ENCODE assay signal across 8 mouse cellular contexts in the genomic region with DNA sequence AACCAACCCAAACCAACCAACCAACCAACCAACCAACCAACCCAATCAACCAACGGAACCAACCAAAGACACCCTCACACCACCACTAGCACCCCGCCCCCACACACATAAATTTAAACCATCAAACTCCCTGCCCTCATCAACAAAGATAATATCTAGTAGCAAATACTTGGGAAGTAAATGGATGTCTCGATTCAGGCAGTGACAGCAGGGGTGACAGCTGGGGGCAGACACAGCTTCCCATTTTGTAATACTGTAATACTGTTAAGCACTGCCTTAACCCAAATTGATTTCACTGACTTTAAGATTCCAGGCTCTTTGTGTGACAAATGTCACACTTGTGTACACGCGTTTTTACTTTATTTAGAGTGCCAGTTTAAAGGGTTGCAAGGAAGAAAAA. TPM values are rescaled to one million over a fixed set of nuclear protein-coding genes. Genes with fewer than 3 reads are reported as not detected.
A peak's percentile ranks its signal among the peaks of the same experiment; 100 is the strongest.
DNase-seq lines count a peak whose midpoint lies in the region; ATAC-seq lines count a peak whose summit lies in the region.

No protein-coding gene starts in this region.

- 0 out of 2 replicates have a peak, but pooled peaks cover 5% of the 10 kb centered on the region for H3K4me1 ChIP-seq in kidney, embryonic 16.5 days (ENCODE audit: insufficient read depth, low read length)
- no peaks in the 10 kb centered on the region for H3K4me1 ChIP-seq in forebrain, embryonic 11.5 days (replicated peaks; ENCODE audit: control insufficient read depth, insufficient read depth, low read length)
- H3K4me1 ChIP-seq in midbrain, embryonic 16.5 days (ENCODE audit: control insufficient read depth, insufficient read depth, low read length), result peaks cover 2% of the 10 kb centered on the region; the same call in 1 of the 2 replicates

- no peak overlapping the region for H3K27ac ChIP-seq in kidney, embryonic 16.5 days (ENCODE audit: low read length)
- no peak overlapping the region for H3K27ac ChIP-seq in forebrain, embryonic 11.5 days (ENCODE audit: low read depth, low read length)
- H3K27ac ChIP-seq in midbrain, embryonic 16.5 days (ENCODE audit: low read length), result peak overlapping the region; percentile 79; the same call in 1 of the 2 replicates

- no peaks in the 10 kb centered on the region for H3K36me3 ChIP-seq in kidney, embryonic 16.5 days (ENCODE audit: insufficient read depth, low read length)
- H3K36me3 ChIP-seq in forebrain, embryonic 11.5 days (ENCODE audit: control insufficient read depth, insufficient read depth, low read length), result no peaks in the 10 kb centered on the region
- H3K36me3 ChIP-seq in midbrain, embryonic 16.5 days (ENCODE audit: control insufficient read depth, insufficient read depth, low read length), result no peaks in the 10 kb centered on the region

- DNase-seq in kidney, adult 18-20 months, result no peak
- peak; percentile 50 for DNase-seq in forebrain, embryonic 11.5 days (ENCODE audit: low spot score)
- peak; percentile 18 to 19 for DNase-seq in layer of hippocampus, postnatal 10 days (ENCODE audit: low spot score in 2 of 2)
- no peak for DNase-seq in right cerebral cortex, postnatal 25 days
- DNase-seq in lung, adult 18-20 months, result no peak

- ATAC-seq in kidney, embryonic 16.5 days (ENCODE audit: low FRiP score, low TSS enrichment), result peak; percentile 0; the same call in 1 of the 2 replicates
- peak; percentile 20; the same call in 1 of the 2 replicates for ATAC-seq in forebrain, embryonic 11.5 days (replicated peaks; ENCODE audit: low FRiP score)
- ATAC-seq in midbrain, embryonic 16.5 days, result 0 out of 2 replicates have a peak, but pooled peaks have one; percentile 1
- ATAC-seq in erythroblast, adult 5-6 weeks (replicated peaks; ENCODE audit: low FRiP score, poor library complexity, severe bottlenecking), result no peak

- 0 out of 2 replicates have a peak, but pooled peaks cover 3% of the 10 kb centered on the region for H3K9me3 ChIP-seq in kidney, embryonic 16.5 days (ENCODE audit: low read length)
- no peaks in the 10 kb centered on the region for H3K9me3 ChIP-seq in forebrain, embryonic 11.5 days (ENCODE audit: control insufficient read depth, low read length)
- H3K9me3 ChIP-seq in midbrain, embryonic 16.5 days (replicated peaks; ENCODE audit: control insufficient read depth, low read length, poor library complexity, severe bottlenecking), result peaks cover 4% of the 10 kb centered on the region

- H3K9ac ChIP-seq in kidney, embryonic 16.5 days (replicated peaks; ENCODE audit: low read length), result no peak overlapping the region
- no peak overlapping the region for H3K9ac ChIP-seq in forebrain, embryonic 11.5 days (ENCODE audit: low read length)
- H3K9ac ChIP-seq in midbrain, embryonic 16.5 days (ENCODE audit: low read depth, low read length), result no peak overlapping the region

- WGBS in kidney, embryonic 16.5 days, result 44% methylated on average over 5 of the region's 5 CpGs
- 50% methylated on average over 5 of the region's 5 CpGs for WGBS in forebrain, embryonic 11.5 days
- WGBS in midbrain, embryonic 16.5 days, result 50% methylated on average over 5 of the region's 5 CpGs

- H3K4me3 ChIP-seq in kidney, embryonic 16.5 days (ENCODE audit: low read length), result peak overlapping the region; percentile 65; the same call in 1 of the 2 replicates
- H3K4me3 ChIP-seq in forebrain, embryonic 11.5 days (ENCODE audit: low read depth, low read length), result peak overlapping the region; percentile 52
- no peak overlapping the region for H3K4me3 ChIP-seq in midbrain, embryonic 16.5 days (ENCODE audit: low read depth, low read length)

- no peaks in the 10 kb centered on the region for H3K27me3 ChIP-seq in kidney, embryonic 16.5 days (ENCODE audit: insufficient read depth, low read length)
- H3K27me3 ChIP-seq in forebrain, embryonic 11.5 days (ENCODE audit: control insufficient read depth, insufficient read depth, low read length), result no peaks in the 10 kb centered on the region
- H3K27me3 ChIP-seq in midbrain, embryonic 16.5 days (ENCODE audit: control insufficient read depth, insufficient read depth, low read depth, low read length), result no peaks in the 10 kb centered on the region

- peak overlapping the region; percentile 89 for H3K4me2 ChIP-seq in kidney, embryonic 16.5 days (replicated peaks; ENCODE audit: low read depth, low read length)
- peak overlapping the region; percentile 87 for H3K4me2 ChIP-seq in forebrain, embryonic 11.5 days (ENCODE audit: low read depth, low read length, severe bottlenecking)
- H3K4me2 ChIP-seq in midbrain, embryonic 16.5 days (ENCODE audit: low read length), result peak overlapping the region; percentile 99

RNA-seq across cellular contexts. Expression of a gene that starts 1.2 kb away (rescaled TPM):
- 11.0 and 14.0 TPM in 2 replicates for polyA plus RNA-seq in kidney, embryonic 16.5 days (2015; fragmentation: Nextera tagmentation; extraction: Ambion mirVana)
- 2.9 and 3.3 TPM in 2 replicates for polyA plus RNA-seq in forebrain, embryonic 11.5 days (2014; fragmentation: Nextera tagmentation; extraction: Ambion mirVana)
- 1 to 10 TPM; 7.7 to 9.0 TPM for total RNA-seq in layer of hippocampus, postnatal 10 days (2021)
- 10.8 and 11.0 TPM in 2 replicates for polyA plus RNA-seq in midbrain, embryonic 16.5 days (2015; fragmentation: Nextera tagmentation; extraction: Ambion mirVana)
- 0.38 and 1.3 TPM in 2 replicates for total RNA-seq in erythroblast, adult 5-6 weeks (2015; ENCODE audit: low replicate concordance)
- total RNA-seq in erythroblast, adult 5-6 weeks (2017; ENCODE audit: low replicate concordance), result 1.4 and 1.5 TPM in 2 replicates

Comparison
In these comparisons a context has a peak if more than half of its experiments do, and no peak if none do; other contexts are left out.
1. DNase-seq: peak in forebrain, embryonic 11.5 days (single experiment) and layer of hippocampus, postnatal 10 days (2 of 2); none in kidney, adult 18-20 months (single experiment), right cerebral cortex, postnatal 25 days (single experiment) and lung, adult 18-20 months (0 of 2).
2. Peak in every context shown above with its lines, with median percentiles within 50 percentile points of each other: H3K4me2 ChIP-seq.